Mouse (Mus musculus) cerebellum, adult 11-12 months (tissue): ENCODE results near the gene Smpdl3b.
A peak's percentile ranks its signal among the peaks of the same experiment; 100 is the strongest.

Experiments used
- DNase-seq: peaks from one replicate; pipeline ENCODE4 v3.0.0; 2022

The Smpdl3b gene

GRCm38 (mm10) chr4:132733071-132733770 is 23.8 kb downstream of the Smpdl3b start:
- no peak for DNase-seq

- peak; percentile 81 for DNase-seq
Measured at GRCm38 (mm10) chr4:132732148-132732684, 24.8 kb downstream of the Smpdl3b start, which contains the start of gene Xkr8. Gene Xkr8, minus strand, starts transcription at chr4:132732546.

- no peak for DNase-seq
Measured at GRCm38 (mm10) chr4:132731616-132732015, 25.4 kb downstream of the Smpdl3b start.

GRCm38 (mm10) chr4:132728233-132728632 is 28.8 kb downstream of the Smpdl3b start:
- DNase-seq: no peak

- no peak for DNase-seq
Measured at GRCm38 (mm10) chr4:132718251-132718650, 38.8 kb downstream of the Smpdl3b start.

GRCm38 (mm10) chr4:132713181-132713580 is 43.9 kb downstream of the Smpdl3b start:
- DNase-seq: no peak

GRCm38 (mm10) chr4:132706885-132707284 is 50.2 kb downstream of the Smpdl3b start:
- no peak for DNase-seq

GRCm38 (mm10) chr4:132702076-132702475 is 55.0 kb downstream of the Smpdl3b start:
- DNase-seq: no peak

- DNase-seq: no peak
Measured at GRCm38 (mm10) chr4:132693366-132693765, 63.7 kb downstream of the Smpdl3b start.

- DNase-seq: no peak
Measured at GRCm38 (mm10) chr4:132689634-132690033, 67.4 kb downstream of the Smpdl3b start.
